Mouse (Mus musculus) intestine, embryonic 16.5 days (tissue): ENCODE measurements around the gene Gtf3c2. TPM values are rescaled to one million over a fixed set of nuclear protein-coding genes. Genes with fewer than 3 reads are reported as not detected.
A peak's percentile ranks its signal among the peaks of the same experiment; 100 is the strongest.

Experiments used
- ATAC-seq: fragments of 200-750 bp; cut with Nextera tagmentation; 2 replicates; pipeline ENCODE4 v1.8.0; 2017; ENCODE audit warnings: moderate TSS enrichment, moderate library complexity
- H3K27ac ChIP-seq: fragments of 300-500 bp; sonication (generic); 2 replicates; pipeline ENCODE4 v1.5.1; 2014; ENCODE audit warnings: mild to moderate bottlenecking, low read length
- H3K27me3 ChIP-seq: fragments of 300-500 bp; sonication (generic); replicated peaks from 2 replicates; pipeline ENCODE4 v1.6.1; 2014; ENCODE audit warnings: low read length, control low read depth, mixed read lengths; ENCODE audit not compliant: control insufficient read depth, insufficient read depth
- H3K36me3 ChIP-seq: fragments of 300-500 bp; sonication (generic); 2 replicates; pipeline ENCODE4 v1.6.1; 2014; ENCODE audit warnings: low read length, control low read depth; ENCODE audit not compliant: control insufficient read depth, insufficient read depth
- H3K4me1 ChIP-seq: fragments of 300-500 bp; sonication (generic); 2 replicates; pipeline ENCODE4 v1.6.1; 2014; ENCODE audit warnings: low read length, control low read depth, mixed read lengths; ENCODE audit not compliant: control insufficient read depth, insufficient read depth
- H3K4me2 ChIP-seq: fragments of 300-500 bp; sonication (generic); 2 replicates; pipeline ENCODE4 v1.6.1; 2014; ENCODE audit warnings: low read depth, low read length, control low read depth
- H3K4me3 ChIP-seq: fragments of 300-500 bp; sonication (generic); 2 replicates; pipeline ENCODE4 v1.5.1; 2014; ENCODE audit warnings: mild to moderate bottlenecking, low read length
- H3K9ac ChIP-seq: fragments of 300-500 bp; sonication (generic); 2 replicates; pipeline ENCODE4 v1.6.1; 2014; ENCODE audit warnings: low read depth, low read length
- H3K9me3 ChIP-seq: fragments of 300-500 bp; sonication (generic); 2 replicates; pipeline ENCODE4 v1.6.1; 2016; ENCODE audit warnings: low read length, control low read depth; ENCODE audit not compliant: control insufficient read depth
- whole genome bisulfite sequencing: fragments of 180-500 bp; shearing (Covaris S2); extraction: QIAGEN DNeasy Blood & Tissue Kit; methylation state at CpG from one replicate; pipeline ENCODE4 v1.1.7; 2014; 5-methylcytosine and 5-hydroxymethylcytosine counted together
- polyA plus RNA-seq: library from polyadenylated mRNA; unstranded; fragments of >200 nt; fragmentation: Nextera tagmentation; extraction: Ambion mirVana; gene quantifications from 2 replicates; pipeline ENCODE4 v1.2.1, GENCODE M21; 2015

Gene Gtf3c2
- polyA plus RNA-seq, 1 experiment from 2014 or later, result 60.3 TPM

DNA sequence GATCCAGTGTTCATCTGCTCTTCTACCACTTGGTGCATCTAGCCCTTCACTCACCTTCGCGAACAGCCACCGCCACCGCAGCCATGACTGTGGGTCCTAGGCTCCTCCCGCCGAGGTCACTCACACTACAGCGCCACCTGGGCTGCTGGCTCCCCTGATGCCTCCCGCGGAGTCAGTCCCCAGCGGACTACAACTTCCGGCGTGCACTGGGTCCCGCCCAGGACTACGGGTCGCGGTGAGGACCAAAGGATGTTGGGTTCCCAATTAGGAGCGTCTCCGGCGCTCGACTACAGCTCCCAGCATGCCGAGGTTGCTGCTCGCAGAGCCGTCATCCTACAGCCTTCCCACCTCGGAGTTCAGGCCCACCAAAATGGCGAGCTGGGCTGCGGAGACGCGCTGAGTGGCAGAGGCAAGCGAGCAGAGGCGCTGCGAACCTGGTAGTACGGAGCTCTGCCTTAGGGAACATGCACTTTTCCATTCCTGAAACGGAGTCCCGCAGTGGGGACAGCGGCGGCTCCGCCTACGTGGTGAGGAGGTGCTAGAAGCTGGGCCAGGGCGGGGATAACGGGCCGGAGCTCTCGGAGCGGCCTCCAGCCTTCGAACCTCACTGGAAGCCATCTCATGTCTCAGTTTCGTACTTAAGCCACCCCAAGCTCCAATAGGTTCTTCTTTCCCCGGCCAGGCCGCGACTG is 13.1 kb upstream of the Gtf3c2 start, which contains the start of the genes Snx17 and Eif2b4:
TSS of gene Snx17 (plus strand) at position 289 of the 692 bp plus-strand sequence.
TSS of gene Eif2b4 (minus strand) at position 492 of the 692 bp plus-strand sequence.
- ATAC-seq, result peak; percentile 98
- peaks cover 33% of the 10 kb centered on the region for H3K36me3 ChIP-seq
- WGBS, result under 1% methylated on average over 48 of the region's 48 CpGs
- H3K9me3 ChIP-seq, result no peaks in the 10 kb centered on the region
- peaks cover 23% of the 10 kb centered on the region for H3K4me1 ChIP-seq
- H3K9ac ChIP-seq, result peak within 1 kb of the TSS; percentile 88
- no peaks in the 10 kb centered on the region for H3K27me3 ChIP-seq
- H3K4me3 ChIP-seq, result peak within 1 kb of the TSS; percentile 71
- peak within 1 kb of the TSS; percentile 88 for H3K27ac ChIP-seq
- H3K4me2 ChIP-seq, result peak within 1 kb of the TSS; percentile 87

DNA sequence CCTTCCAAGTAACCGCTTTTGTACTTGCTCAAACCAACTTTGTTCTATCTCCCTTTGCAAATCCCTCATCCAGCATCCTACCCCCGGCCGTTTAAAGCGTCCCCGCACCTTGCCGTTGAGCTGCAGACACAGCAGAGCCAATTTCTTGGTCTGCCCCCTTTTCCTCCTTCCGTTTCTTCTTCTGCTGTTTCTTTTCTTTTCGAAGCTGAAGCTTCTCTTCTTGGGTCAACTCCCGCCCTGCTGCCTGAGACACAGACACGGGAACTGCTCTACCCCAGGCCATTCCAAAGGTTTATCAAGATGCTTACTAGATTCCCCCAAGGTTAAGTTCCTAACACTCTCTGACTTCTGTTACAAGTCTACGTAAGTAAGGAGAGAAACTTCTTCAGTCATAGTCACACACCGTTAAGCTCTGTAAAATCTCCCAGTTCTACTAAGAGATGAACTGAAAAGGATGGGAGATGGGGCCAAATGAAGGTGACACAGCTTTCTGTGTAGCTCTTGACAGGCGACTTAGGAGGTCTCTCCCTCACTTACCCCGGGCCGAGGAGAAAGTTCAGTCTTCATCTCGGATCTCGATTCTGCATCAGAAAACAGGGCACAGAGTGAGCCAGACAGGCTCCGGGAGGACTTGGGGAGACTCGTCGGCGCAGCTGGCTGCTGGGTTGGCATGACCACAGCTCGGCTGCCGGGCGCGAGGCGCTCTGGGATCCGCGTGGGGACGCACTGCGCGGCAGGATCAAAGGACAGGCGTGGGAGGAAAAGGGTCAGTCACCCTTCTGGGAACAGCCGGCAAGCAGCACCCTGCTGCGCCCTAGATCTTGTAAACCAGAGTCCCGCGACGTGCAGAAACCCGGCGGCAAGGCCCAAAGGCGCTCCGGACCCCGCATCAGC is 12.3 kb upstream of the Gtf3c2 start:
- Histone ChIP-seq H3K9me3 (no peaks in the 10 kb centered on the region), H3K4me3 (peak overlapping the region; percentile 71), H3K4me1 (peaks cover 23% of the 10 kb centered on the region), H3K9ac (peak overlapping the region; percentile 88), H3K36me3 (peaks cover 32% of the 10 kb centered on the region), H3K4me2 (peak overlapping the region; percentile 87), H3K27me3 (no peaks in the 10 kb centered on the region), H3K27ac (peak overlapping the region; percentile 88)
- ATAC-seq, result peak; percentile 76
- 11% methylated on average over 42 of the region's 42 CpGs for WGBS

DNA sequence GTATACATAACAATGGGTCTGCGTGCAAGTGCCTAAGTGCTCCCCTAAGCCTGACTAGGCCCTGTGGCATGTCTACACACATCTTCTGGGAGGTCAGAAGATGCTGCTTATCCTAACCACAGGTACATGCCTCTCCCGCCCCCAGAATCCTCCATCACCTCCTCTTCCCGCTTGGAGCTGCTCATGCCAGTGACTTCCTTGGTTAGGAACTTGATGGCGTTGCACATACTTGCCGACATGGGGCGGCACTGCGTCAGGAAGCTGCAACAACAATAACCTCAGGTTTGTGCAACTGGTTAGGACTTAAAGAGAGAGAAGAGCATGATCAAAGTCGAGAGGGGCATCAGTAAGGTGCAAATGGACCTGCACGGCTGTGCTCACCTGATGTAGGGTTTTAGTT is 10.3 kb upstream of the Gtf3c2 start:
- Histone ChIP-seq H3K9ac (no peak overlapping the region), H3K27me3 (no peaks in the 10 kb centered on the region), H3K36me3 (peaks cover 21% of the 10 kb centered on the region), H3K4me2 (no peak overlapping the region), H3K4me3 (no peak overlapping the region), H3K4me1 (peaks cover 22% of the 10 kb centered on the region), H3K9me3 (no peaks in the 10 kb centered on the region), H3K27ac (no peak overlapping the region)
- 90% methylated on average over 9 of the region's 9 CpGs for WGBS
- no peak for ATAC-seq

DNA sequence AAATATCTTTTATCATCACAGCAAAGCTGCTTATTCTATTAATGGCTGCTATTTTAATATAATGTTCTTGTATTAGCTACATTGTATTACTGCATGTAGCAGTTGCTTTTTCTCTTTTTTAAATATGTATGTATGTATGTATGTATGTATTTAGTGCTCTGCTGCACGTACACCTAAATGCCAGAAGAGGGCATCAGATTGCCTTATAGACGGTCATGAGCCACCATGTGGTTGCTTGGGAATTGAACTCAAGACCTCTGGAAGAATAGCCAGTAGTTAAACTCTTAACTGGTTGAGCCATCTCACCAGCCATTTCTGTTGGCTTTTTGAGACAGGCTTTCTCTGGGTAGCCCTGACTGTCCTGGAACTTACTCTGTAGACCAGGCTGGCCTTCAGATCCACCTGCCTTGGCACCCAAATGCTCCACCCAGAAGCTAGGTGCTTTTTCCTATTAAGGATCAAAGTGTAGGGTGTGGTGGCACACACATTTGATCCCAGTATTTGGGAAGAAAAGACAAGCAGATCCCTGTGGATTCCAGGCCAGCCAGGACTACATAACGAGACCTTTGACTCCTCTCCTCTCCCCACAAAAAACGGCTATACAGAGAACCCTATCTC is 8.4 kb upstream of the Gtf3c2 start:
- Histone ChIP-seq H3K27ac (no peak overlapping the region), H3K4me2 (no peak overlapping the region), H3K9me3 (no peaks in the 10 kb centered on the region), H3K36me3 (peaks cover 21% of the 10 kb centered on the region), H3K27me3 (no peaks in the 10 kb centered on the region), H3K4me1 (peaks cover 11% of the 10 kb centered on the region; the same call in 1 of the 2 replicates), H3K4me3 (no peak overlapping the region), H3K9ac (no peak overlapping the region)
- 79% methylated on average over 4 of the region's 4 CpGs for WGBS
- ATAC-seq, result no peak

DNA sequence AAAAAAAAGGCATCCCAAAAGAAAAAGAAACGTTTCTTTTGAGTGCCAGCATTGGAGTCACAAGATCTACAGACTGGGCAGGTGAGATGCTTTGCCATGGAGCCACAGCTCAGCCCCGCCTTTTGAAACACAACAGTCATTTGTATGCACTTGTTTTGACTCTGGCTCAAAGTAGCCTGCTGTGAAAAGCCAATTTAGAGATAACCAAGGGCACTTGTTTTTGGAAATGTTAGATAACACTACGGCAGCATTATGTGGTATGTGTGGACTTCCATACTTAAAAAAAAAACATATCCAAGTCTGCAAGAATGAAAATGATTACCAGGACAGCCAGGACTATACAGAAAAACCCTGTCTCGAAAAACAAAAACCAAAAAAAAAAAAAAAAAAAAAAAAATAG is 3.7 kb upstream of the Gtf3c2 start:
- Histone ChIP-seq H3K27ac (no peak overlapping the region), H3K27me3 (no peaks in the 10 kb centered on the region), H3K9ac (no peak overlapping the region), H3K4me2 (no peak overlapping the region), H3K9me3 (no peaks in the 10 kb centered on the region), H3K36me3 (peaks cover 14% of the 10 kb centered on the region), H3K4me1 (0 out of 2 replicates have a peak, but pooled peaks cover 3% of the 10 kb centered on the region), H3K4me3 (no peak overlapping the region)
- WGBS, result 54% methylated on average over 4 of the region's 4 CpGs
- ATAC-seq, result no peak

DNA sequence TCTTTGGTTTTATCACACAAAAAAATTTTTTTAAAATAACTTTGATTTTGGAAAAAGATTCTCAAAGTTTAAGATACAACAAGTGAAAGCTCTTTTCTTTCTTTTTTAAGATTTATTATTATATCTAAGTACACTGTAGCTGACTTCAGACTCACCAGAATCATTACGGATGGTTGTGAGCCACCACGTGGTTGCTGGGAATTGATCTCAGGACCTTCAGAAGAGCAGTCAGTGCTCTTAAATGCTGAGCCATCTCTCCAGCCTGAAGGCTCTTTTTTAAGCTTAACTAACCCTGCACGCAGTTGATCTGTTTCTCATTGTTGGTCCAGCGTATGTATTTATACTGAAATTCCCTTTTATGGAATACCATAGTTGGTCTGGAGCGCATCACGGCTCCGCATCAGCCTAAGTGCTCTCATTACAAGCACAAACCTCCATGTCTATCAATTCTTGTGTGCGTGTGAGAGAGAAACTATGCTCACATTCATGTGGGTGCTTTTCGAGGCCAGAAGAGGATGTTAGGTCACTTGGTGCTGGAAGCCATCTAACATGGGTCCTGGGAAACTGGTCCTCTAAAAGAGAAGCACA is 1.3 kb upstream of the Gtf3c2 start:
- Histone ChIP-seq H3K4me3 (no peak overlapping the region), H3K4me2 (no peak overlapping the region)

DNA sequence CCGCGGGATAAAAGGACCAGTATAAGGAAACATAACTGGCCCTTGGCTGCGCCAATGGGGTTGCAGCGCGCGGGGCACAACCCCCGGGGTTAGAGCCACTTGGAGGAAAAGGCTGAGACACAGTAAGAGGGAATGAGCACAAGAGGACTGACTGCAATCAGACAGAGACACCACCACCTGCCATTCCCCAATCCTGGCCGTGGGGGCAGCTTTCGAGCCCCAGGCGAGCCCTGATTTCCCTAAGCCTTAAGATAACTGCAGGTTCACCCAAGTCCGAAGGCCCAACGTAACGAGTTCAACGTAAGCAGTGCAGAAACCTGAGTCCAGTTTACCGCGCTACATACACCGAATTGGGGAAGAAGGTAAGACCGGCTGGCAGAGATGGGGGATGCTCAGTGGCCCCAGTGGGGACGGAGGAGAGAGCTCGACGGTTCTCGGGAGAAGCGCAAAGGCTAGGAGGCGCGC is 611 bp downstream of the Gtf3c2 start:
- under 1% methylated on average over 25 of the region's 25 CpGs for WGBS
- Histone ChIP-seq H3K27me3 (no peaks in the 10 kb centered on the region), H3K36me3 (no peaks in the 10 kb centered on the region), H3K27ac (peak overlapping the region; percentile 99), H3K9me3 (no peaks in the 10 kb centered on the region), H3K4me1 (0 out of 2 replicates have a peak, but pooled peaks cover 3% of the 10 kb centered on the region), H3K4me2 (peak overlapping the region; percentile 84), H3K4me3 (peak overlapping the region; percentile 91), H3K9ac (peak overlapping the region; percentile 85)
- peak; percentile 70 for ATAC-seq

More for the DNA sequence above, 1.3 kb upstream of the Gtf3c2 start:
- Histone ChIP-seq H3K27me3 (no peaks in the 10 kb centered on the region), H3K9ac (no peak overlapping the region), H3K9me3 (no peaks in the 10 kb centered on the region), H3K36me3 (no peaks in the 10 kb centered on the region), H3K4me1 (0 out of 2 replicates have a peak, but pooled peaks cover 3% of the 10 kb centered on the region), H3K27ac (no peak overlapping the region)
- 87% methylated on average over 9 of the region's 9 CpGs for WGBS
- no peak for ATAC-seq

DNA sequence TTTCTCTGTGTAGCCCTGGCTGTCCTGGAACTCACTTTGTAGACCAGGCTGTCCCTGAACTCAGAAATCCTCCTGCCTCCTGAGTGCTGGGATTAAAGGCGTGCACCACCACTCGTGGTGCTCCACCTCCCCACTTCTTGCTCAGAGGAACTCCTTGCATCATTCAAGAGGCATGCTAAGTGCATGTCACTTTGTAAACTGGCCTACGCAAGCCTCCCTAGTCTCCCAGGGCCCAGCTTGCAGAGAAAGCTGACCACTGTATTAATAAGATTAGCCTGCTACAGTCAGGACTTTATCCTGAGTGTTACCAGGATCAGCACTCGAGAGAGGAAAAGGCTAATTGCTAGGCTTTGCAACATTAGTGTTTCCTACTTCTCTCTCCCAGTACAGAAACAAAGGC is 11.3 kb downstream of the Gtf3c2 start:
- Histone ChIP-seq H3K27ac (no peak overlapping the region), H3K4me1 (no peaks in the 10 kb centered on the region), H3K36me3 (peaks cover 35% of the 10 kb centered on the region), H3K4me3 (no peak overlapping the region), H3K9me3 (no peaks in the 10 kb centered on the region), H3K9ac (no peak overlapping the region), H3K27me3 (no peaks in the 10 kb centered on the region), H3K4me2 (no peak overlapping the region)
- 91% methylated on average over 4 of the region's 4 CpGs for WGBS
- no peak for ATAC-seq
